Mouse (Mus musculus) left cerebral cortex, postnatal 36 days (tissue): ENCODE measurements at regions not wholly inside any gene's neighbourhood (a gene's known extent, or its start where the extent isn't known, plus 50 kb on each side); places are given as distances from the start of the nearest gene placed in this dataset.
A peak's percentile ranks its signal among the peaks of the same experiment; 100 is the strongest.

Experiments
- DNase-seq, 2 experiments: peaks; one replicate each; pipeline ENCODE4 v3.0.0; 2021 to 2022; ENCODE audit warnings: low spot score in 2 of 2, mixed read lengths in 1 of 2
- intact Hi-C: fragments of 180-260 bp; cut with DNase I; formaldehyde crosslinking; loops from one replicate; pipeline ENCODE4 v1.15.1; 2025

DNA sequence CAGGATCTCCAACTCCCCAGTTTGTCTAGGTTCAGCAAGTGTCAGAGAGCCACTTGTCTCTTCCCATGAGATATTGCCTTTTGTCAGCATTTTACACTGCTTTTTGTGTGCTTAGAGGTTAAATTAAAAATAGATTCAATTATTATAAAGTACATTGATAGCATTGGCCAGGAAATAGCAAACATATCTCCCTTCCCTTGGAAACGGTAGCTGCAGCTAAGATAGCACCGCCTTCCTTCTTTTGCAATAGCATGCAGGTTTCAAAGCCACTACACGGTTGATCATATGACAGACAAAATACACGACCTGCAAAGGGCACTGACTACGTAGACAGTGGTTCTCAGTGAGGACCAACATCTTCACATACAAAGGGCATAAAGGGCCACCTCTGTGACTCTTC is 59.1 kb upstream of the Cnksr3 start:
- intact Hi-C loops, result no loop called here
- DNase-seq, result no peak

DNA sequence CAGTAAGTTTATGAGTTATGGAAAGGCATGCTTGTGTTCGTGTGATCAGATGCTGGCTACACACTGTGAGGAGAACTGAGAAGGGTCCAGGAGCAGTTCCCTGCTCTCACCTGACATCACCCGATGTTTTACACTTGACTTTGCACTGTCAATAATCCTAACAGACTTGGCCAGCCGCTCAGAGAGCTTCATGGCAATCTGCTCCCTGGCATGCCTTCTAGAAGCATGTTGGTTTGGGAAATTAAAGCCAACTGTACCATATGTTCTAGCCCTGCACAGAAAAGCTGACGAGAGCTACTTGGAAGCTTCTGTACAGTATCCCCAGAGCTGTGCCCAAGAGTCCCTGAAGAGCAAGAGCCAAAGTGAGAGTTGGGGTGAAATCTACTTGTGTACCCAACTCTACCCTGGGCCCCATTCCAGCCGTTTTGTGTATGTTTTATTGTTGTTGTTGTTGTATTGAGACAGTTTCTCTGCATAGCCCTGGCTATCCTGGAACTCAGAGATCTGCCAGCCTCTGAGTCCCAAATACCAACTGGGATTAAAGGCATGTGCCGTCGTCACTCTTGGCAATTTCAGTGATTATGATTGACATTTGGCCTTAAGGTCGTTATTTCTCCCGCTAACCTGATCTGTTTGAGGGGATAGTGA is 56.5 kb upstream of the Cnksr3 start:
- intact Hi-C loops, result no loop called here

DNA sequence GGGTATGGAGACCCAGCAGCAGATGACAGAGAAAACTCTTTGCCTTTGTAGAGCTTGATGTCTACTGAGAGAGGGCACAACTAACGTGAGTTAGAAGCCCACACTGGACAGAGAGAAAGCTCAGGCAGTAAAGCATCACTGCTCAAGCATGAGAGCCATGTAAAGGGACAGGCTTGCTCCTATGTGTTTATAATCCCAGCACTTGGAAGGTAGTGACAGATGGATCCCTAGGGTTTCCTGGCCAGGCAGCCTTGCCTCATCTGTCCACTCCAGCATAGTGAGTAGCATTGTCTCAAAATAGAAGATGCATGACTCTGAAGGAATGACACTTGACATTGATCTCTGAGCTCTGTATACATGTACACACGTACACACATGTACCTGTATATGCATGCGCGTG is 55.9 kb upstream of the Cnksr3 start:
- no peak for DNase-seq
- intact Hi-C loops, result no loop called here

More for the DNA sequence above, 56.5 kb upstream of the Cnksr3 start:
- DNase-seq, result peak; percentile 16 to 29

DNA sequence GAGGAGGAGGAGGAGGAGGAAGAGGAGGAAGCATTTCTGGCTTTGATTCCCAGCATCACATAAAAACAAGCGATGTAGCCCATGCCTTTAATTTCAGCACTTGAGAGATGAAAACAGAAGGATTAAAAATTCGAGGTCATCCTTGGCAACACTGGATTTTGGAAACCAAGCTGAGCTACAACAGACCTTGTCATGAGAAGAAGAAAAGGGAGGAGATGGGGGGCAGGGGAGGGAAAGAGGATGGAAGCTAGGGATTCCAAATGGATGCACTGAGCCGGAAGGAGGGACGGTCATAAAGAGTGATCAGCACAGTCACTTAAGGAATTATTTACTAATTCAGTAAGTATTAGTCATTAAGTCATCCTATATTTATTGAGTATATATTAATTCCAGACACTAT is 55.1 kb upstream of the Cnksr3 start:
- intact Hi-C loops, result no loop called here
- DNase-seq, result no peak

DNA sequence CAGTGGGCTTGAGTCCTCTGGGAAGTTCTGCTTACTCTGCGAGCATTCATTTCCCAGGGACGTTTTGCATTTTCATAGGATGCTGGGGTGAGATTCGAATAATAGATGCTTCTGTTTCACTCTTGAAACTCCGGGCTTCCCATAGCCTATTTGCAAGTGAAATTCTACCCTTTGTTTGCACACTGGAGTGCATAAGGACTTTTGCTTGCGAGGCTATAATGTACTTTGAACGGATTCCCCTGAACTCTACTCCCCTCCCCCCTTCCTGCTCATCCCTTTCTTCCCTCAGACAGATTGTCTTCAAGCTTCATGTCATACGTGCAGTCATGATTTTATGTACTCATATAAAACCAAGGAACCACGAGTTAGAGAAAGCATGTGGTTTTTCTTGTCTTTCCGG is 53.4 kb upstream of the Cnksr3 start:
- intact Hi-C loops, result no loop called here

DNA sequence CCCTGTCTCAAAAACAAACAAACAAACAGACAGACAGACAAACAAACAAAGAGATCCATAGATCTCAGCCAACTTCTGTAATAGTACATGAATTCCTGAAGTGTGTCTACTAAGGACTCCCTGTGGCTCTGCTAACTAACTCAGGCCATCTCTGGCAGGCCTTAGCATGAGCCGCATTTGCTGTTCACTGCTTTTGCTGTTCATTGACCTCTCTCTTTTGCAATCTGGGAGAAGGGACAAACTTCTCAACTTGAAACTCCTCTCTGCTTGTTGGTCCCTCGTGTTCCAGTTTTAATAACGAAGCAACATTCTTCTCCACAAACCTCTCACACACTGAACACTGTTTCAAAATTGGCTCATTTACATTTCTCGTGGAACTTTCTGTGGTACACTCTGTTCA is 52.7 kb upstream of the Cnksr3 start:
- intact Hi-C loops, result no loop called here
- DNase-seq, result no peak

More for the DNA sequence above, 53.4 kb upstream of the Cnksr3 start:
- DNase-seq, result no peak
